Mouse (Mus musculus) forebrain, embryonic 15.5 days (tissue): ENCODE data around the gene Nat9. TPM values are rescaled to one million over a fixed set of nuclear protein-coding genes. Genes with fewer than 3 reads are reported as not detected.

Experiments used
- ATAC-seq: fragments of 200-750 bp; cut with Nextera tagmentation; replicated peaks from 2 replicates; pipeline ENCODE4 v1.8.0; 2017; ENCODE audit warnings: mild to moderate bottlenecking, moderate TSS enrichment, moderate library complexity
- H3K27ac ChIP-seq: fragments of 300-500 bp; sonication (generic); replicated peaks from 2 replicates; pipeline ENCODE4 v1.5.1; 2015; ENCODE audit warnings: mild to moderate bottlenecking, inconsistent platforms
- H3K27me3 ChIP-seq: fragments of 300-500 bp; sonication (generic); 2 replicates; pipeline ENCODE4 v1.6.1; 2015; ENCODE audit warnings: inconsistent platforms
- H3K36me3 ChIP-seq: fragments of 300-500 bp; sonication (generic); 2 replicates; pipeline ENCODE4 v1.6.1; 2015; ENCODE audit warnings: mild to moderate bottlenecking, inconsistent platforms
- H3K4me1 ChIP-seq: fragments of 300-500 bp; sonication (generic); 2 replicates; pipeline ENCODE4 v1.6.1; 2015; ENCODE audit warnings: inconsistent platforms
- H3K4me2 ChIP-seq: fragments of 300-500 bp; sonication (generic); replicated peaks from 2 replicates; pipeline ENCODE4 v1.6.1; 2015; ENCODE audit warnings: mild to moderate bottlenecking, inconsistent platforms
- H3K4me3 ChIP-seq: fragments of 300-500 bp; sonication (generic); 2 replicates; pipeline ENCODE4 v1.5.1; 2015; ENCODE audit warnings: mild to moderate bottlenecking, inconsistent platforms
- H3K9ac ChIP-seq: fragments of 300-500 bp; sonication (generic); replicated peaks from 2 replicates; pipeline ENCODE4 v1.6.1; 2015; ENCODE audit warnings: mild to moderate bottlenecking, inconsistent platforms
- H3K9me3 ChIP-seq: fragments of 300-500 bp; sonication (generic); 2 replicates; pipeline ENCODE4 v1.6.1; 2016; ENCODE audit warnings: inconsistent platforms
- WGBS: fragments of 180-500 bp; shearing (Covaris S2); methylation state at CpG from one replicate; pipeline ENCODE4 v1.1.7; 2015; ENCODE audit warnings: mixed read lengths; 5-methylcytosine and 5-hydroxymethylcytosine counted together
- polyA plus RNA-seq: library from polyadenylated mRNA; unstranded; fragments of >200 nt; fragmentation: Nextera tagmentation; extraction: Ambion mirVana; gene quantifications from 2 replicates; pipeline ENCODE4 v1.2.1, GENCODE M21; 2015

Gene Nat9
- polyA plus RNA-seq = 19.0 and 24.1 TPM in 2 replicates

DNA sequence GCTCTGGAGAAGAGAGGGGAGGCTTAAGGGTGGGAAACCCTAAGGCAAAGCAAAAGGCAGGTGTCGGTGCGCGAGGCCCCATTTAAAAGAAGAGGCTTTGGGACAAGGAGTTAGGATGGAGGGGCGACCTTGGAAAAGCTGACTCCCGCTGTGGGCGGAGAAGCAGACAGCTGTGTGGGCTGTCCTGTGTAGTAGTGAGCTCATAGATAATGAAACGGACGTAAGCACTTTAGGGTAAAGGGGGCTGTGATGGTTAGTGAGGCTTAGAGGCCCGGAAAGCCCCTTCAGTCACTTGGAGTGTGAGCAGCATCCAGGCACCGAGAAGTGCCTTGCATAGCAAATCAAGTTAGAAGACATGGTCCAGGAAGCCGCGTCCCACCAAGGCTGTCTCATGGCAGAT is at the start of gene Nat9:
Gene Nat9 (minus strand): TSS at position 167 of the 400 bp plus-strand sequence.
- Histone ChIP-seq H3K9me3 (no peaks in the 10 kb centered on the region), H3K36me3 (no peaks in the 10 kb centered on the region), H3K9ac (peak within 1 kb of the TSS; percentile 77), H3K27me3 (no peaks in the 10 kb centered on the region), H3K4me2 (peak within 1 kb of the TSS; percentile 85), H3K27ac (peak within 1 kb of the TSS; percentile 73), H3K4me1 (peaks cover 18% of the 10 kb centered on the region), H3K4me3 (peak within 1 kb of the TSS; percentile 68)
- 6% methylated on average over 12 of the region's 12 CpGs for WGBS
- ATAC-seq = no peak; the same call in none of the 2 replicates

- Histone ChIP-seq H3K4me2 (no peak overlapping the region), H3K27me3 (no peaks in the 10 kb centered on the region), H3K9me3 (no peaks in the 10 kb centered on the region), H3K4me3 (no peak overlapping the region), H3K36me3 (no peaks in the 10 kb centered on the region), H3K4me1 (peaks cover 31% of the 10 kb centered on the region), H3K9ac (no peak overlapping the region), H3K27ac (no peak overlapping the region)
- ATAC-seq = no peak
- 66% methylated on average over 5 of the region's 5 CpGs for WGBS
Measured at GRCm38 (mm10) chr11:115236570-115236969, 48.9 kb upstream of the Nat9 start.

GRCm38 (mm10) chr11:115234320-115235044 is 46.8 kb upstream of the Nat9 start:
- H3K36me3 ChIP-seq = no peaks in the 10 kb centered on the region
- H3K4me1 ChIP-seq = peaks cover 40% of the 10 kb centered on the region
- no peaks in the 10 kb centered on the region for H3K9me3 ChIP-seq
- H3K9ac ChIP-seq = no peak overlapping the region
- WGBS = 83% methylated on average over 15 of the region's 15 CpGs
- no peak overlapping the region for H3K4me2 ChIP-seq
- H3K4me3 ChIP-seq = no peak overlapping the region
- no peaks in the 10 kb centered on the region for H3K27me3 ChIP-seq
- no peak for ATAC-seq
- H3K27ac ChIP-seq = no peak overlapping the region

- Histone ChIP-seq H3K9me3 (no peaks in the 10 kb centered on the region), H3K9ac (no peak overlapping the region), H3K4me3 (no peak overlapping the region), H3K36me3 (no peaks in the 10 kb centered on the region), H3K4me1 (peaks cover 43% of the 10 kb centered on the region), H3K4me2 (no peak overlapping the region), H3K27ac (0 out of 2 replicates have a peak overlapping the region, but pooled peaks have one; percentile 14), H3K27me3 (no peaks in the 10 kb centered on the region)
- ATAC-seq = 0 out of 2 replicates have a peak, but pooled peaks have one; percentile 10
- 50% methylated on average over 20 of the region's 20 CpGs for WGBS
Measured at GRCm38 (mm10) chr11:115233526-115234290, 46.0 kb upstream of the Nat9 start.

DNA sequence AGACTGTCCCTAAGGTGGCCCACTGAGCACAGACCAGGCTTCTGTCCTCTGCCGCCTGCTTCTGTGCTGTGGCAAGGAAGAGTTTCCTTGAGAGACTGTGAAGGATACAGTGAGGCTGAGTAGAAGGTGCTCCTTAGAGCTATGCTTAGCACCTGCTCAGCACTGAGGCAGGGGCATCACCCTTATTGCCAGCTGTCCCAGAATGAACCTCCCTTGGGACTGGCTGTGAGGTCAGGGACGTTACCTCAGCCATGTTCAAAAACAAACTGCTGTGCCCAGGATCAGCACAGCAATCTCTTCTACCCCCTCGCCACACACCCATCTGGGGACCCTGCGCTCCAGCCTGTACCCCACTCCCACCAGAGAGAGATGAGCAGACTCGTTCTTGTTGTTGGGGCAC is 45.2 kb upstream of the Nat9 start:
- no peak overlapping the region for H3K4me3 ChIP-seq
- no peak for ATAC-seq
- WGBS = 78% methylated on average over 5 of the region's 5 CpGs
- peaks cover 50% of the 10 kb centered on the region for H3K4me1 ChIP-seq
- H3K9me3 ChIP-seq = no peaks in the 10 kb centered on the region
- H3K4me2 ChIP-seq = no peak overlapping the region
- no peaks in the 10 kb centered on the region for H3K27me3 ChIP-seq
- H3K36me3 ChIP-seq = no peaks in the 10 kb centered on the region
- H3K9ac ChIP-seq = no peak overlapping the region
- H3K27ac ChIP-seq = peak overlapping the region; percentile 81; the same call in 1 of the 2 replicates

DNA sequence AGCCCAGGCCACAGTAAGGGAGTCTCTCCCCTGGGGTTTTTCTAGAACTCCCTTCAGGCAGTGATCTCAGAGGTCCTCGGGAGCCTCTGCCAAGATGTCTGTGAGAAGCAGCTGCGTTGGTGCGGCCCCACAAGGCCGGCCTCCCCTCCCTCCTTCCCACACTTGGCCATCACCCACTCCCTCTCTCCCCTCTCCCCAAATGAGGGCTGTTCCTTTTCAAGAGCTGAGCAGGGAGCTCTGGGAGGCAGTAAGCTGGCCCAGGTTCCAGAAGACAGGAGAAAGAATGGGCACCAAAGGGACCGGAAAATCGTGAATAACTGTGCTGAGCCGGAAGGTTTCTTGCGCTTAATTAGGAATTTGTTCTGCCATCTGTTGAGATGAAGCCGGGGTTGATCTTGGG is 44.3 kb upstream of the Nat9 start:
- peak overlapping the region; percentile 81 for H3K27ac ChIP-seq
- peak; percentile 47 for ATAC-seq

DNA sequence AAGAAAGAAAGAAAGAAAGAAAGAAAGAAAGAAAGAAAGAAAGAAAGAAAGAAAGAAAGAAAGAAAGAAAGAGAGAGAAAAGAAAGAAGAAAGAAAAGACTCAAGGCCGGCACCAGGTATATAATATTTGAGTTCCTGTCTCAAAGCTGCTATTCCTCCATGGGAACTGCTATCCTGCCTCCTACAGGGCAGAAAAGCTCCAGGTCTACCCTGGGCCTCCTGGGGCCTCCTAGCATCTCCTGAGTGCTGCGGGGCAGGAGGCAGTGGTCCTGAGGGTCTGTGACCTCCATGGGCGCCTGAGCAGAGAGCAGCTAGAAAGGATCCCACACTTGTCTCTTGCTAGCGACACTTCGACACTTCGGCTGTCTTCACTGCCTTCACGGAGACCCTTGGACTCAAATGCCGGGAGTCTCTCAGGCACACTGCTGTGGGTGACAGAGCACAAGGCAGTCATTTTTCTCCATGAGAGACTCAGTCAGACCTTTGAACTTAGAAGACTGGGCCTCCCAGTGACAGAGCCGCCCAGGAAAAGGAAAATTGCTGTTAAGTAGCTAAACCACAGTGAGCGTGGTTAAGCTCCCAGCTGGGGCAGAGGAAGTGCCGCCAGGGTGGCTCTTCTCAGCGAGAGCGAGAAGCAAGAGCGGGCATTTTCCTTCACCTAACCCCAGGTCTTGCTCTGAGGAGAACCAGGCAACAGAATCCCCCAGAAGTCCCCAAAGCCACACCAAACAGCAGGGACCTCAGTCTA is 43.7 kb upstream of the Nat9 start:
- Histone ChIP-seq H3K9ac (no peak overlapping the region), H3K27ac (peak overlapping the region; percentile 81), H3K27me3 (no peaks in the 10 kb centered on the region), H3K9me3 (no peaks in the 10 kb centered on the region), H3K4me2 (no peak overlapping the region), H3K36me3 (no peaks in the 10 kb centered on the region), H3K4me3 (no peak overlapping the region), H3K4me1 (peaks cover 66% of the 10 kb centered on the region)
- WGBS = 55% methylated on average over 14 of the region's 14 CpGs
- ATAC-seq = no peak

More for the DNA sequence above, 44.3 kb upstream of the Nat9 start:
- H3K4me1 ChIP-seq = peaks cover 60% of the 10 kb centered on the region
- H3K36me3 ChIP-seq = no peaks in the 10 kb centered on the region
- no peaks in the 10 kb centered on the region for H3K9me3 ChIP-seq
- no peaks in the 10 kb centered on the region for H3K27me3 ChIP-seq
- H3K4me2 ChIP-seq = no peak overlapping the region
- H3K9ac ChIP-seq = no peak overlapping the region
- WGBS = 25% methylated on average over 9 of the region's 9 CpGs
- H3K4me3 ChIP-seq = no peak overlapping the region

GRCm38 (mm10) chr11:115229021-115229930 is 41.6 kb upstream of the Nat9 start:
- no peak overlapping the region for H3K27ac ChIP-seq
- no peak overlapping the region for H3K4me2 ChIP-seq
- WGBS = 47% methylated on average over 15 of the region's 15 CpGs
- H3K4me1 ChIP-seq = peaks cover 82% of the 10 kb centered on the region
- H3K27me3 ChIP-seq = no peaks in the 10 kb centered on the region
- H3K36me3 ChIP-seq = no peaks in the 10 kb centered on the region
- no peak overlapping the region for H3K4me3 ChIP-seq
- H3K9me3 ChIP-seq = no peaks in the 10 kb centered on the region
- H3K9ac ChIP-seq = no peak overlapping the region
- ATAC-seq = no peak

DNA sequence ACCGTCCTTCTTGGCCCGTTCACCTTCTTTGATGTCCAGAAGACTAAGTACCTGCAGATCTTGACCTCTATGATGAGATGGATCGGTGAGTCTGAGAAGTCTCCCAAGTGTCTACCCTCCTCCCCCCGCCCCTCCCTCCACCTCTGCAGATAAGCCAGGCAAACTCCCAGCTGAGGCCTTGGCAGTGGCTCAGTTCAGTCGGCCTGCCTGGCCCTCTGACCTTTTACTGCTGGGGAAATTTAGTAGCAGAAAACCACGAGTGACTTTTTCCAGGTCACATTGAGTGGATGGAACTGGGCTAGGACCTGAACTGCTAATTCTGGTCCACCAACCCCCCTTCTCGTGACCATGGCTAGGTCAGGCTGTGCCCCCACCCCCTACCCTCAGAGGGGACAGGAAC is 40.8 kb upstream of the Nat9 start:
- Histone ChIP-seq H3K4me3 (no peak overlapping the region), H3K4me1 (peaks cover 80% of the 10 kb centered on the region), H3K36me3 (no peaks in the 10 kb centered on the region), H3K9me3 (no peaks in the 10 kb centered on the region), H3K27ac (no peak overlapping the region), H3K27me3 (no peaks in the 10 kb centered on the region), H3K4me2 (no peak overlapping the region), H3K9ac (no peak overlapping the region)
- ATAC-seq = no peak
- WGBS = 74% methylated on average over 7 of the region's 7 CpGs

DNA sequence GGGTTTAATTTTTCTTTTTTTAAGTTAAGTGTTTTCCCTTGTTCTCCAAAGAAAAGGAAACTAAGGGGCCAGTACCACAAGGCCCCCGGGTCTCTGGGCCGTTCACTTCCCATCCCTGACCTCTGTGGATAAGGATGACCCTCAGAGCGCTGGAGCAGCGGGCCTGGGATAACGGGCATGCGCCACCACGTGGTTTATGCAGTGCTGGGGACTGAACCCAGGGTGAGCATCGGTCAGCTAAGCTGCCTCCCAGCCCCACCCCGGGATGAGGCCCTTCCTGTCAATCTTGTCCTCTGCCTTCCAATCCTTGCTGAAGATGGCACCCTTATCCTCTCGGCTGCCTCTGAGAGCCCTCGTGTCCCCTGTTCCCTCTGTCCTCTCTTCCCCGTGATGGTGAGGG is 40.0 kb upstream of the Nat9 start:
- no peak overlapping the region for H3K4me2 ChIP-seq
- H3K27me3 ChIP-seq = no peaks in the 10 kb centered on the region
- H3K27ac ChIP-seq = peak overlapping the region; percentile 78
- H3K4me1 ChIP-seq = peaks cover 80% of the 10 kb centered on the region
- no peaks in the 10 kb centered on the region for H3K9me3 ChIP-seq
- no peak; the same call in 1 of the 2 replicates for ATAC-seq
- no peak overlapping the region for H3K9ac ChIP-seq
- no peak overlapping the region for H3K4me3 ChIP-seq
- 29% methylated on average over 12 of the region's 12 CpGs for WGBS
- no peaks in the 10 kb centered on the region for H3K36me3 ChIP-seq

DNA sequence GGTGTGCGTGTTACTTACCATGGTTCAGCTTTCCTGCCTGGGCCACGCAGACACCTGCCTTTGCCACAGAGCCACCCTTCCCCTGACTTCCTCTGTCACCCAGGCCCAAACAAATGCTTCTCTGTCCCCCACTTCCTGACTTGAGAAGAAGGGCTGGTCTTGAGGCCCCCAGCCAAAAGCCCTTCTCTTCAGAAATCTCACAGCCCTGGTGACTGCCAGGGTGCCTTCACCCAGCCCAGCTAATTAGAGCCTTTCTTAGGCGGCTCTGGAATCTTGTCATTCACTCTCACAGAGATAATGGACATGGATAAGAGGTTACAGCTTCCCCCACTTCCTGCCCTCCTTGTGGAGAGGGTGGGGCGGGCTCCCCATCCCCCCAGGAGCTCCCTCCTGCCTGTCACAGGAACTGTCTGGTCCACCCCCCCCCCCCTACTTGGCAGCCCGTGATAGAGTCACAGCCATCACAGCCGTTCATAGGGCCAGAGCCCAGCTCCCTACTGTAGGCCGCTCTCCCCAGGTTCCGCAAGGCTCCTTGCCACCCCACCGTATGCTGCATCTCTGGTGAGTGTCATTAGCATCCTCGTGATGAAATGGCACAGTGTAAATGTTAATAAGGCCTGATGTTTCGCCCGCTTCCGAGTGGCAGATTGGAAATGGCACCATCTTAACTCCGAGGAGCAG is 39.3 kb upstream of the Nat9 start:
- Histone ChIP-seq H3K4me2 (peak overlapping the region; percentile 9), H3K9ac (no peak overlapping the region)

More for the DNA sequence above, 39.3 kb upstream of the Nat9 start:
- ATAC-seq = peak; percentile 76
- H3K4me1 ChIP-seq = peaks cover 80% of the 10 kb centered on the region
- H3K9me3 ChIP-seq = no peaks in the 10 kb centered on the region
- H3K27ac ChIP-seq = peak overlapping the region; percentile 78
- H3K36me3 ChIP-seq = no peaks in the 10 kb centered on the region
- 9% methylated on average over 14 of the region's 14 CpGs for WGBS
- H3K4me3 ChIP-seq = no peak overlapping the region
- H3K27me3 ChIP-seq = no peaks in the 10 kb centered on the region
